In the genomic region with DNA sequence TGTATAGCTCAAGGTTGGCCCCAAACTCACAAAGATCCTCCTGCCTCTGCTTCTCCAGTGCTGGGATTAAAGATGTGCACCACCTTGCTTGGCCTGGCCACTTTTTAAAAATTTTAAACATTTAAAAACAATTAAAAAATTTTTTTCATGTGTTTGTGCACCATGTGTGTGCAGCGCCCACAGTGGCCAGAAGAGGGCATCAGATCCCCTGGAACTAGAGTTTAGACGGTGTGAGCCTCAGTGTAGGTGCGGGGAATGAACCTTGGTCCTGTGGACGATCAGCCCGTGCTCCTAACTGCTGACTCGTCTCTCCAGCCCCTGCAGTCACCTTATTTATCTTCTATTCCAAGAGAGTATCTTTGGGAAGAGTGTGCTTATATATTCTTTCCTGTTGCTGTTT, we compare ENCODE assay signal across 23 mouse cellular contexts. TPM values are rescaled to one million over a fixed set of nuclear protein-coding genes. Genes with fewer than 3 reads are reported as not detected.
DNase-seq lines count a peak whose midpoint lies in the region; ATAC-seq and TF ChIP-seq lines count a peak whose summit lies in the region.
"Had no signal": no experiment of that assay in that cellular context is flagged by ENCODE, and none has a peak within 500 bp of the region (broad histone marks: within the 10 kb centered on the region; RNA-seq: fewer than 3 reads in every experiment).

No protein-coding gene starts in this region.

- peaks cover 3% of the 10 kb centered on the region; the same call in 1 of the 2 replicates for H3K4me1 ChIP-seq in heart, postnatal 0 days (ENCODE audit: control insufficient read depth, insufficient read depth)
- H3K4me1 ChIP-seq in liver, embryonic 14.5 days (replicated peaks; ENCODE audit: control insufficient read depth in 2 of 2, insufficient read depth in 2 of 2, low read length in 1 of 2): no peaks in the 10 kb centered on the region
- H3K4me1 ChIP-seq in liver, embryonic 12.5 days: peaks cover 4% of the 10 kb centered on the region; the same call in 1 of the 2 replicates
- H3K4me1 ChIP-seq in thymus, adult 2 months (replicated peaks; ENCODE audit: control insufficient read depth, insufficient read depth, low read length): peaks cover 5% of the 10 kb centered on the region
- peaks cover 2% of the 10 kb centered on the region for H3K4me1 ChIP-seq in stomach, postnatal 0 days (replicated peaks; ENCODE audit: control insufficient read depth, insufficient read depth)

- H3K4me2 ChIP-seq in heart, postnatal 0 days (ENCODE audit: low read depth, low read length): no peak overlapping the region
- H3K4me2 ChIP-seq in liver, embryonic 14.5 days (ENCODE audit: low read depth): no peak overlapping the region
- H3K4me2 ChIP-seq in liver, embryonic 12.5 days: no peak overlapping the region
- no peak overlapping the region for H3K4me2 ChIP-seq in stomach, postnatal 0 days (replicated peaks; ENCODE audit: low read depth)
- H3K4me2 ChIP-seq: embryonic facial prominence, embryonic 15.5 days; forebrain, embryonic 15.5 days; liver, embryonic 13.5 days; midbrain, embryonic 12.5 days; neural tube, embryonic 12.5 days had no signal

- H3K36me3 ChIP-seq in heart, postnatal 0 days (replicated peaks; ENCODE audit: control insufficient read depth, insufficient read depth, low read length): no peaks in the 10 kb centered on the region
- H3K36me3 ChIP-seq in liver, embryonic 14.5 days (replicated peaks; ENCODE audit: control insufficient read depth, insufficient read depth, low read depth): no peaks in the 10 kb centered on the region
- H3K36me3 ChIP-seq in liver, embryonic 12.5 days: no peaks in the 10 kb centered on the region
- no peaks in the 10 kb centered on the region for H3K36me3 ChIP-seq in thymus, adult 2 months (ENCODE audit: control insufficient read depth, insufficient read depth, low read length)
- no peaks in the 10 kb centered on the region for H3K36me3 ChIP-seq in stomach, postnatal 0 days (ENCODE audit: control insufficient read depth, insufficient read depth, low read length)
- H3K36me3 ChIP-seq: embryonic facial prominence, embryonic 15.5 days; forebrain, embryonic 15.5 days; limb, embryonic 10.5 days; liver, embryonic 13.5 days; midbrain, embryonic 12.5 days; neural tube, embryonic 12.5 days had no signal

- TF ChIP-seq CTCF in heart, postnatal 0 days (IDR thresholded peaks at IDR 0.05; ENCODE audit: low read depth): no peak
- TF ChIP-seq CTCF in liver, embryonic 14.5 days (IDR thresholded peaks at IDR 0.05; ENCODE audit: low read depth): peak; percentile 35
- 0 out of 2 replicates have a peak, but pooled peaks have one; percentile 19 for TF ChIP-seq CTCF in thymus, adult 2 months (IDR thresholded peaks at IDR 0.05; ENCODE audit: borderline replicate concordance, control insufficient read depth, extremely low read depth, insufficient read depth, low read length, poor library complexity)
- TF ChIP-seq CTCF in stomach, postnatal 0 days (IDR thresholded peaks at IDR 0.05; ENCODE audit: low read depth): peak; percentile 37

- no peak overlapping the region for H3K4me3 ChIP-seq in heart, postnatal 0 days (ENCODE audit: low read depth, low read length)
- H3K4me3 ChIP-seq in liver, embryonic 14.5 days (ENCODE audit: insufficient read depth in 1 of 2, low read depth in 2 of 2, low read length in 2 of 2): no peak overlapping the region
- no peak overlapping the region for H3K4me3 ChIP-seq in liver, embryonic 12.5 days
- no peak overlapping the region for H3K4me3 ChIP-seq in thymus, adult 2 months (ENCODE audit: control insufficient read depth, insufficient read depth, low read length)
- no peak overlapping the region for H3K4me3 ChIP-seq in stomach, postnatal 0 days (ENCODE audit: low read depth, low read length)
- H3K4me3 ChIP-seq: embryonic facial prominence, embryonic 15.5 days; forebrain, embryonic 15.5 days; limb, embryonic 10.5 days; liver, embryonic 13.5 days; midbrain, embryonic 12.5 days; neural tube, embryonic 12.5 days had no signal

- no peak for TF ChIP-seq EP300 in heart, postnatal 0 days (IDR thresholded peaks at IDR 0.05; ENCODE audit: low read depth)
- no peak for TF ChIP-seq EP300 in liver, embryonic 14.5 days (IDR thresholded peaks at IDR 0.05; ENCODE audit: low read depth)
- TF ChIP-seq EP300 in stomach, postnatal 0 days (optimal IDR thresholded peaks at IDR 0.05): no peak

- peak; percentile 1 for DNase-seq in heart, postnatal 0 days (ENCODE audit: low spot score)
- DNase-seq in heart, postnatal 25 days (ENCODE audit: low spot score): no peak
- DNase-seq in liver, embryonic 14.5 days (ENCODE audit: low read depth in 3 of 3, low spot score in 3 of 3): no peak
- DNase-seq in thymus, adult 2 months: no peak
- DNase-seq in thymus, postnatal 25 days: no peak
- no peak for DNase-seq in stomach, postnatal 0 days (ENCODE audit: low spot score)
- no peak for DNase-seq in embryo, embryonic 11 days
- DNase-seq: adrenal gland, postnatal 14 days; cerebellum, adult 9-10 months; gastrocnemius, postnatal 36 days; kidney, adult 18-20 months; kidney, postnatal 10 days; liver, embryonic 13.5 days; retina, postnatal 1 day had no signal

- intact Hi-C loops in heart, postnatal 25 days (cut with DNase I): no loop called here

- ATAC-seq in heart, postnatal 0 days (ENCODE audit: insufficient read depth, low read depth): no peak
- ATAC-seq in liver, embryonic 14.5 days (ENCODE audit: insufficient read depth): no peak
- ATAC-seq in liver, embryonic 12.5 days: no peak
- ATAC-seq in stomach, postnatal 0 days (ENCODE audit: low FRiP score, low TSS enrichment): no peak
- ATAC-seq: forebrain, embryonic 15.5 days; hindbrain, embryonic 16.5 days had no signal

- H3K27me3 ChIP-seq in heart, postnatal 0 days (ENCODE audit: control insufficient read depth, insufficient read depth, low read length): peaks cover 33% of the 10 kb centered on the region
- peaks cover 19% of the 10 kb centered on the region for H3K27me3 ChIP-seq in liver, embryonic 14.5 days (ENCODE audit: control insufficient read depth, insufficient read depth, low read length)
- peaks cover 41% of the 10 kb centered on the region for H3K27me3 ChIP-seq in liver, embryonic 12.5 days (replicated peaks)
- peaks cover 9% of the 10 kb centered on the region for H3K27me3 ChIP-seq in thymus, adult 2 months (ENCODE audit: control insufficient read depth, insufficient read depth, low read length)
- no peaks in the 10 kb centered on the region for H3K27me3 ChIP-seq in stomach, postnatal 0 days (ENCODE audit: control insufficient read depth, insufficient read depth, low read length)

- TF ChIP-seq POLR2A in thymus, adult 2 months (IDR thresholded peaks at IDR 0.05; ENCODE audit: control insufficient read depth, extremely low read depth, insufficient read depth, low read length, poor library complexity): no peak

- no peaks in the 10 kb centered on the region for H3K9me3 ChIP-seq in heart, postnatal 0 days (replicated peaks; ENCODE audit: control insufficient read depth, low read length)
- H3K9me3 ChIP-seq in liver, embryonic 14.5 days (ENCODE audit: control insufficient read depth, low read length): no peaks in the 10 kb centered on the region; the same call in 1 of the 2 replicates
- H3K9me3 ChIP-seq in liver, embryonic 12.5 days (replicated peaks): 0 out of 2 replicates have a peak, but pooled peaks cover 4% of the 10 kb centered on the region
- no peaks in the 10 kb centered on the region for H3K9me3 ChIP-seq in stomach, postnatal 0 days (ENCODE audit: control insufficient read depth, low read length)
- H3K9me3 ChIP-seq: embryonic facial prominence, embryonic 15.5 days; forebrain, embryonic 15.5 days; limb, embryonic 10.5 days had no signal

- 86% methylated on average over 6 of the region's 6 CpGs for WGBS in heart, postnatal 0 days
- WGBS in liver, embryonic 14.5 days (ENCODE audit: insufficient replicate concordance): 79% methylated on average over 6 of the region's 6 CpGs
- WGBS in liver, embryonic 12.5 days (ENCODE audit: insufficient replicate concordance): 70% methylated on average over 6 of the region's 6 CpGs
- 94% methylated on average over 6 of the region's 6 CpGs for WGBS in thymus, adult 2 months
- 89% methylated on average over 6 of the region's 6 CpGs for WGBS in stomach, postnatal 0 days

- H3K9ac ChIP-seq in heart, postnatal 0 days (replicated peaks; ENCODE audit: low read depth, low read length): no peak overlapping the region
- no peak overlapping the region for H3K9ac ChIP-seq in liver, embryonic 14.5 days (replicated peaks)
- H3K9ac ChIP-seq in liver, embryonic 12.5 days: no peak overlapping the region
- H3K9ac ChIP-seq in stomach, postnatal 0 days (ENCODE audit: low read length): no peak overlapping the region
- H3K9ac ChIP-seq: embryonic facial prominence, embryonic 15.5 days; forebrain, embryonic 15.5 days; liver, embryonic 13.5 days; midbrain, embryonic 12.5 days; neural tube, embryonic 12.5 days had no signal

- H3K27ac ChIP-seq in heart, postnatal 0 days (ENCODE audit: low read depth): no peak overlapping the region
- H3K27ac ChIP-seq in liver, embryonic 14.5 days: no peak overlapping the region
- H3K27ac ChIP-seq in liver, embryonic 12.5 days: no peak overlapping the region
- H3K27ac ChIP-seq in thymus, adult 2 months (ENCODE audit: control insufficient read depth, insufficient read depth, low read length): no peak overlapping the region
- H3K27ac ChIP-seq in stomach, postnatal 0 days (replicated peaks): no peak overlapping the region
- H3K27ac ChIP-seq: embryonic facial prominence, embryonic 15.5 days; forebrain, embryonic 15.5 days; limb, embryonic 10.5 days; liver, embryonic 13.5 days; midbrain, embryonic 12.5 days; neural tube, embryonic 12.5 days had no signal

RNA-seq across cellular contexts. Expression of gene Adprhl2, which starts 15.4 kb away (rescaled TPM):
- total RNA-seq in heart, postnatal 0 days (2014; rRNA removed; ENCODE audit: low replicate concordance): 26.8 and 30.2 TPM in 2 replicates
- polyA plus RNA-seq in heart, postnatal 0 days (2015; fragmentation: Nextera tagmentation; extraction: Ambion mirVana): 23.2 and 26.1 TPM in 2 replicates
- 10 to 100 TPM; 11.4 to 11.9 TPM for total RNA-seq in heart, postnatal 25 days (2021)
- polyA plus RNA-seq in liver, embryonic 14.5 days (2012; rRNA removed): 15.4 TPM in 2 replicates
- 15.4 and 18.4 TPM in 2 replicates for polyA plus RNA-seq in liver, embryonic 14.5 days (2014; fragmentation: Nextera tagmentation; extraction: Ambion mirVana)
- polyA plus RNA-seq in liver, embryonic 12.5 days (2016; fragmentation: Nextera tagmentation; extraction: Ambion mirVana): 36.0 and 38.0 TPM in 2 replicates
- 66.0 and 67.9 TPM in 2 replicates for polyA plus RNA-seq in thymus, adult 2 months (2012; rRNA removed)
- polyA plus RNA-seq in stomach, postnatal 0 days (2015; fragmentation: Nextera tagmentation; extraction: Ambion mirVana): 33.8 and 35.7 TPM in 2 replicates

RNA-seq across cellular contexts. Expression of gene Tekt2, which starts 19.4 kb away (rescaled TPM):
- total RNA-seq in heart, postnatal 0 days (2014; rRNA removed; ENCODE audit: low replicate concordance): not detected in 2 replicates
- polyA plus RNA-seq in heart, postnatal 0 days (2015; fragmentation: Nextera tagmentation; extraction: Ambion mirVana): 0.27 and 0.88 TPM in 2 replicates
- under 1 TPM; 0.28 to 0.44 TPM for total RNA-seq in heart, postnatal 25 days (2021)
- polyA plus RNA-seq in liver, embryonic 14.5 days (2012; rRNA removed): 0.45 and 0.85 TPM in 2 replicates
- polyA plus RNA-seq in liver, embryonic 14.5 days (2014; fragmentation: Nextera tagmentation; extraction: Ambion mirVana): 0.39 and 0.44 TPM in 2 replicates
- 0.54 and 0.57 TPM in 2 replicates for polyA plus RNA-seq in liver, embryonic 12.5 days (2016; fragmentation: Nextera tagmentation; extraction: Ambion mirVana)
- 0.83 and 1.4 TPM in 2 replicates for polyA plus RNA-seq in thymus, adult 2 months (2012; rRNA removed)
- polyA plus RNA-seq in stomach, postnatal 0 days (2015; fragmentation: Nextera tagmentation; extraction: Ambion mirVana): 3.6 and 3.9 TPM in 2 replicates
- total RNA-seq: hematopoietic stem cell, adult 5-6 weeks; megakaryocyte progenitor cell, adult 5-6 weeks had no signal

RNA-seq across cellular contexts. Expression of gene Col8a2, which starts 19.5 kb away (rescaled TPM):
- total RNA-seq in heart, postnatal 0 days (2014; rRNA removed; ENCODE audit: low replicate concordance): 3.8 and 4.3 TPM in 2 replicates
- 0.71 and 1.1 TPM in 2 replicates for polyA plus RNA-seq in heart, postnatal 0 days (2015; fragmentation: Nextera tagmentation; extraction: Ambion mirVana)
- total RNA-seq in heart, postnatal 25 days (2021): under 1 TPM; 0.75 to 0.81 TPM
- 0.15 and 0.28 TPM in 2 replicates for polyA plus RNA-seq in liver, embryonic 14.5 days (2012; rRNA removed)
- 0.25 and 0.52 TPM in 2 replicates for polyA plus RNA-seq in liver, embryonic 14.5 days (2014; fragmentation: Nextera tagmentation; extraction: Ambion mirVana)
- 1.8 and 2.3 TPM in 2 replicates for polyA plus RNA-seq in liver, embryonic 12.5 days (2016; fragmentation: Nextera tagmentation; extraction: Ambion mirVana)
- polyA plus RNA-seq in thymus, adult 2 months (2012; rRNA removed): 0.28 and 0.35 TPM in 2 replicates
- polyA plus RNA-seq in stomach, postnatal 0 days (2015; fragmentation: Nextera tagmentation; extraction: Ambion mirVana): 6.4 and 7.8 TPM in 2 replicates
- total RNA-seq: hematopoietic stem cell, adult 5-6 weeks; megakaryocyte progenitor cell, adult 5-6 weeks had no signal

RNA-seq across cellular contexts. Expression of gene Trappc3, which starts 43.9 kb away (rescaled TPM):
- total RNA-seq in heart, postnatal 0 days (2014; rRNA removed; ENCODE audit: low replicate concordance): 46.4 and 63.1 TPM in 2 replicates
- 80.3 and 86.7 TPM in 2 replicates for polyA plus RNA-seq in heart, postnatal 0 days (2015; fragmentation: Nextera tagmentation; extraction: Ambion mirVana)
- total RNA-seq in heart, postnatal 25 days (2021): 10 to 100 TPM; 43.2 to 47.1 TPM
- polyA plus RNA-seq in liver, embryonic 14.5 days (2012; rRNA removed): 16.3 and 23.4 TPM in 2 replicates
- 8.8 and 9.2 TPM in 2 replicates for polyA plus RNA-seq in liver, embryonic 14.5 days (2014; fragmentation: Nextera tagmentation; extraction: Ambion mirVana)
- 43.7 and 44.0 TPM in 2 replicates for polyA plus RNA-seq in liver, embryonic 12.5 days (2016; fragmentation: Nextera tagmentation; extraction: Ambion mirVana)
- 48.0 and 55.1 TPM in 2 replicates for polyA plus RNA-seq in thymus, adult 2 months (2012; rRNA removed)
- polyA plus RNA-seq in stomach, postnatal 0 days (2015; fragmentation: Nextera tagmentation; extraction: Ambion mirVana): 80.7 and 84.6 TPM in 2 replicates

RNA-seq across cellular contexts. Expression of gene Map7d1, which starts 49.9 kb away (rescaled TPM):
- 75.0 and 90.1 TPM in 2 replicates for total RNA-seq in heart, postnatal 0 days (2014; rRNA removed; ENCODE audit: low replicate concordance)
- polyA plus RNA-seq in heart, postnatal 0 days (2015; fragmentation: Nextera tagmentation; extraction: Ambion mirVana): 35.2 and 37.5 TPM in 2 replicates
- 100 to 1,000 TPM; 255 to 285 TPM for total RNA-seq in heart, postnatal 25 days (2021)
- 8.6 and 9.4 TPM in 2 replicates for polyA plus RNA-seq in liver, embryonic 14.5 days (2012; rRNA removed)
- 4.9 and 6.1 TPM in 2 replicates for polyA plus RNA-seq in liver, embryonic 14.5 days (2014; fragmentation: Nextera tagmentation; extraction: Ambion mirVana)
- 20.9 and 23.3 TPM in 2 replicates for polyA plus RNA-seq in liver, embryonic 12.5 days (2016; fragmentation: Nextera tagmentation; extraction: Ambion mirVana)
- 74.6 and 84.2 TPM in 2 replicates for polyA plus RNA-seq in thymus, adult 2 months (2012; rRNA removed)
- polyA plus RNA-seq in stomach, postnatal 0 days (2015; fragmentation: Nextera tagmentation; extraction: Ambion mirVana): 15.2 and 17.8 TPM in 2 replicates
